Mouse (Mus musculus): ENCODE results near the gene Krtap12-1. TPM values are rescaled to one million over a fixed set of nuclear protein-coding genes. Genes with fewer than 3 reads are reported as not detected.

Krtap12-1 gene
- polyA plus RNA-seq (2015; fragmentation: Nextera tagmentation; extraction: Ambion mirVana) = not detected in 2 replicates

DNA sequence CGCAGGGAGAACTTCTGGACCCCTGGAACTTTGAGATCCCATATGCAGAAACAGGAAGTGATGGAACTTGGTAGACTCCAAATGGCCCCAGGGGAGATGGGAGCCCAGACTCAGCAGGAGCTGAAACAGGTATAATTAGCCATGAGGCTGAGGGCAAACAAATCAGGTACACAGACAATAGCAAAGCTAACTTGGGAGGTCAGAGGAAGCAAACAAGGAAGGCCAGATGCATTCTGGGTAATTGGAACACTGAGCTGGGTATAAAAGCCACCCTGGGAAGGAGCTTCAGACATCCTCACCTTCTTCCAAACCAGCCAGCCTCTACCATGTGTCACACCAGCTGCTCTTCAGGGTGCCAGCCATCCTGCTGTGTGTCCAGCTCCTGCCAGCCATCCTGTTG is at the start of gene Krtap12-1:
Gene Krtap12-1 (plus strand): TSS at position 301 of the 400 bp plus-strand sequence.

DNA sequence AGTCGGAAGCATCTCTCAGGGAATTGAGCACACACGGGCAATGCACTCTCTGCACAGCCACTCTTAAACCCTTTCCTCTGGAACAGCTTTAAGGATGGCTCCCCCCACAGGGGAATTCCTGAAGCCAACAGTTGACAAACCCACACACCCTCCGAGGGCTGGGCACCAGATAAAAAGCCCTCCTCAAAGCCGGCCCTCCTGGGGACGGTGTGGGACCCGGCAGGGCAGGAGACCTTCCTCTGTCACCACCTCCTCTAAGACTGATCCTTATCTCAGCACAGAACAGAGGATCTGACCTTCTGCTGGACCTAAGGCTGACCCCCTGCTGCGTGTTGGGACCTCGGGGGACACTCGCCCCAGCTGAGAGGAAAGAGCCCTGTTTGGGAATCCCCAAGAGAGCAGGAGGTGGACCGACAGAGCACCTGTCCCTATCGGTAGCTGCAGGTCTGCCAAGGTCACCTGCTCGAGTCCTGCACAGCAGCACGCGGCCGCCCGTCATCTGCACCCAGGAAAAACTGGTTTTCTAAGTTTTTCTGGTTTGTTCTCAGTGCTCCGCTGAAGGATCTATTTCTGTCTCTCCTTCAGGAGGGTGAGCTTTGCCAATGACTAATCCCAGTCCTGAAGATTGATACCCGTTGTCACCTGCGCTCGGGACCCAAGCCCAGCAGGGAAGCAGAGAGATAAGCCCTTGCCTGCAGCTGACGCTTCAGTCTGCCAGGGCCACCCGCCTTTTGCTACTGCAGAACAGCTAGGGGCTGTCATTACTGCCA is 34.3 kb upstream of the Krtap12-1 start, which contains the start of gene Tspear:
Gene Tspear (plus strand): TSS at position 675 of the 770 bp plus-strand sequence.

DNA sequence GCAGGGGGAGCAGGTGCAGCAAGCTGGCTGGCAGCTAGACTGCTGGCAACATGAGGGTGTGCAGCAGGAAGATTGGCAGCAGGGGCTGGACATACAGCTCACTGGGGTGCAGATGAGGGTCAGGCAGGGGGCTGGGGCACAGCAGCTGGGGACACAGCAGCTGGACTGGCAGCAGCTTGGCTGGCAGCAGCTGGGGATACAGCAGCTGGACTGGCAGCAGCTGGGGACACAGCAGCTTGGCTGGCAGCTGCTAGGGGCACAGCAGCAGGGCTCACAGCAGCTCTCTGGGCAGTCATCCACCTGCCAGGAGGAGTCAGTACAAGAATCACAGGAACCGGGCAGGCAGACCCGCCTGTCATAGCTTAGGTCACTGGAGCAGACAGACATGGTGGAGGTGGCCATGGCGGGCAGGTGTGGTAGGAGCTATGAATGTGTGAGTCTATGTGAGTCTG is 30.0 kb upstream of the Krtap12-1 start, which contains the start of gene Gm19402:
Gene Gm19402 (minus strand): TSS at position 402 of the 452 bp plus-strand sequence.

DNA sequence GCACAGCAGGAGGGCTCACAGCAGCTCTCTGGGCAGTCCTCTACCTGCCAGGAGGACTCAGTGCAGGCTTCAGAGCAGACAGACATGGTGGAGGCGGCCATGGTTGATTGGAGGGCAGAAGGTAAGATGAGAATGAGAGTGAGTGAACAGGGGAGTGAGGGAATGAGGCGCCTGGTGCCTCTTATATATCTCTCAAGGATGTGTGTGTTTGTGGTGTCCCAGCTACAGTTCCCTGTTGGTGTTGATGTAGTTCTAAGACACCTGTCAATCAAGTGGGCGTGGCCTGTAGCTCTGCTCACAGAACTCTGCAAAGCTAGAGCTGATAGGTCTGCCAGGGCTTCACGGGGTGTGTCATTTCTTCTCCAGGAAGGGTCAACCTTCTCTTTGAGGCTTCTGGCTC is 23.3 kb upstream of the Krtap12-1 start, which contains the start of gene Gm9508:
Gene Gm9508 (minus strand): TSS at position 101 of the 400 bp plus-strand sequence.

DNA sequence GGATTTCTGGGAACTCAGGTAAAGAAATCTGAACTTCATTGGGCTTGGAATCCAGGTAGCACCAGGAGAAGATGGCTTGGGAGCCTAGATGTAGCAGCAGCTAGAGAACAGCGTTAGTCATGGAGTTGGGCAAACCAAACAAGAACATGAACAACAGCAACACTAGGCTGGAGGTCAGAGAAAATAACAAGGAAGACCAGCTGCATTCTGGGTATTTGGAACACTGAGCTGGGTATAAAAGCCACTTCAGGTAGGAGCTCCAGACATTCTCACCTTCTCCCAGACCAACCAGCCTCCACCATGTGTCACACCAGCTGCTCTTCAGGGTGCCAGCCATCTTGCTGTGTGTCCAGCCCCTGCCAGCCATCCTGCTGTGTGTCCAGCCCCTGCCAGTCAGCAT is 14.1 kb upstream of the Krtap12-1 start, which contains the start of gene Gm10272:
Gene Gm10272 (plus strand): TSS at position 301 of the 400 bp plus-strand sequence.

DNA sequence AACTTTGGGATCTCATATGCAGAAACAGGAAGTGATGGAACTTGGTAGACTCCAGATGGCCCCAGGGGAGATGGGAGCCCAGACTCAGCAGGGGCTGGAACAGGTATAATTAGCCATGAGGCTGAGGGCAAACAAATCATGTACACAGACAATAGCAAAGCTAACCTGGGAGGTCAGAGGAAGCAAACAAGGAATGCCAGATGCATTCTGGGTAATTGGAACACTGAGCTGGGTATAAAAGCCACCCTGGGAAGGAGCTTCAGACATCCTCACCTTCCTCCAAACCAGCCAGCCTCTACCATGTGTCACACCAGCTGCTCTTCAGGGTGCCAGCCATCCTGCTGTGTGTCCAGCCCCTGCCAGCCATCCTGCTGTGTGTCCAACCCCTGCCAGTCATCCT is 9.2 kb upstream of the Krtap12-1 start, which contains the start of gene Gm10024:
Gene Gm10024 (plus strand): TSS at position 301 of the 400 bp plus-strand sequence.

DNA sequence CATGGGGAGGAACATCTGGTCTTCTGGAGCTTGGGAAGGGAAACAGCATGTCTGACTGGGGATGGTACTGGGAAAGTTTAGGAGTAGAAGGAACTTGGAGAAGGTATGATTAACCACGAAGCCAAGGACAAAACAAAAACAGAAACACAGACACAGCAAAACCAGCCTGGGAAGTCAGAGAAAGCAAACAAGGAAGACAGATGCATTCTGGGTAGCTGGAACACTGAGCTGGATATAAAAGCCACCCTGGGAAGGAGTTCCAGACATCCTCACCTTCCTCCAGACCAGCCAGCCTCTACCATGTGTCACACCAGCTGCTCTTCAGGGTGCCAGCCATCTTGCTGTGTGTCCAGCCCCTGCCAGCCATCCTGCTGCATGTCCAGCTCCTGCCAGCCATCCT is 4.9 kb upstream of the Krtap12-1 start, which contains the start of gene Gm10142:
Gene Gm10142 (plus strand): TSS at position 301 of the 400 bp plus-strand sequence.

DNA sequence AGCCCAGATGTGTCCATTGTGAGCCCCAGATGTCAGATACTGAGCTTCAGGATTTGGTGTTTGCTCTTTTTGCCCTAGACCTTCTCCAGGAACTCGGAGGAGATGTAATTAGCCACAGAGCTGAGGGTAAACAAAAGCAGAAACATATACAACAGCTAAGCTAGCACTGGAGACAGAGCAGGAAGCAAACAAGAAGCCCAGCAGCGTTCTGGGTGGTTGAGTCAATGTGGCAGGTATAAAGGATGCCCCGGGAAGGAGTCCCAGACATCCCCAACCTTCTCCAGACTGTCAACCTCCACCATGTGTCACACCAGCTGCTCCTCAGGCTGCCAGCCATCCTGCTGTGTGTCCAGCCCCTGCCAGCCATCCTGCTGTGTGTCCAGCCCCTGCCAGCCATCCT is 5.8 kb downstream of the Krtap12-1 start, which contains the start of gene Gm10100:
Gene Gm10100 (plus strand): TSS at position 301 of the 400 bp plus-strand sequence.

DNA sequence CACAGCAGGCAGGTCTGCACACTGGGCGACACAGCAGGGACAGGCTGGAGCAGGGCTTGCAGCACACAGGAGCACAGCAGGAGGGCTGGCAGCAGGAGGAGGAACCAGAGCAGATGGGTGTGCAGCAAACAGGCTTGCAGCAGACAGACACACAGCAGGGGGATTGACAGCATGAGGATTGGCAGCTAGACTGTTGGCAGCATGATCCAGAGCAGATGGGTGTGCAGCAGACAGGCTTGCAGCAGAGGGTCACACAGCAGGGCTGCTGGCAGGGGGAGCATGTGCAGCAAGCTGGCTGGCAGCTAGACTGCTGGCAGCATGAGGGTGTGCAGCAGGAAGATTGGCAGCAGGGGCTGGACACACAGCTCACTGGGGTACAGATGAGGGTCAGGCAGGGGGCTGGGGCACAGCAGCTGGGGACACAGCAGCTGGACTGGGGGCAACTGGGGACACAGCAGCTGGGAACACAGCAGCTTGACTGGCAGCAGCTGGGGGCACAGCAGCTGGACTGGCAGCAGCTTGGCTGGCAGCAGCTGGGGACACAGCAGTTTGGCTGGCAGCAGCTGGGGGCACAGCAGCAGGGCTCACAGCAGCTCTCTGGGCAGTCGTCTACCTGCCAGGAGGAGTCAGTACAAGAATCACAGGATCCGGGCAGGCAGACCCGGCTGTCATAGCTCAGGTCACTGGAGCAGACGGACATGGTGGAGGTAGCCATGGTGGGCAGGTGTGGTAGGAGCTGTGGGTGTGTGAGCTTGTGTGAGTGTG is 21.7 kb downstream of the Krtap12-1 start, which contains the start of gene Gm18596:
Gene Gm18596 (minus strand): TSS at position 715 of the 765 bp plus-strand sequence.

DNA sequence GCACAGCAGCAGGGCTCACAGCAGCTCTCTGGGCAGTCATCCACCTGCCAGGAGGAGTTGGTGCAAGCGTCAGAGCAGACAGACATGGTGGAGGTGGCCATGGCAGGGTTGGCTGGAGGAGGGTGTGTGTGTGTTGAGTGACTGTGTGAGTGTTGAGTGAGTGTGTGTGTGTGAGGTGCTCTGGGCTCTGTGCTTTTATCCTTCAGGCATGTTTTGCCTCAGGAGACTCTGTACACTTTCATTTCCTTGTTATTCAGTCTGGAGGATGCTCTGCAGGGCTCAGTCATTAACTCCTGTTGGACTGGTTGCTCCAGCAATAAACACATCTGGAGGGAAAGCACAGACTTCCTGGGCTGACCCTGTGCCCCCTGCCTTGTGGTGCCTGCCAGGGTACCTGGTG is 30.9 kb downstream of the Krtap12-1 start, which contains the start of gene Gm9736:
Gene Gm9736 (minus strand): TSS at position 101 of the 400 bp plus-strand sequence.

DNA sequence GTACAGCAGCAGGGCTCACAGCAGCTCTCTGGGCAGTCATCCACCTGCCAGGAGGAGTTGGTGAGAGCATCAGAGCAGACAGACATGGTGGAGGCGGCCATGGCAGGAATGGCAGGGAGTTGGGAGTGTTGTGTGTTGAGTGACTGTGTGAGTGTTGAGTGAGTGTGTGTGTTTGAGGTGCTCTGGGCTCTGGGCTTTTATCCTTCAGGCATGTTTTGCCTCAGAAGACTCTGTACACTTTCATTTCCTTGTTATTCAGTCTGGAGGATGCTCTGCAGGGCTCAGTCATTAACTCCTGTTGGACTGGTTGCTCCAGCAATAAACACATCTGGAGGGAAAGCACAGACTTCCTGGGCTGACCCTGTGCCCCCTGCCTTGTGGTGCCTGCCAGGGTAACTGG is 39.2 kb downstream of the Krtap12-1 start, which contains the start of gene Gm3233:
Gene Gm3233 (minus strand): TSS at position 101 of the 400 bp plus-strand sequence.

Other genes with a start within 250 kb of the Krtap12-1 start
- 27.9 and 33.9 TPM in 2 replicates for gene Fam207a, start 204.8 kb upstream of the Krtap12-1 start, polyA plus RNA-seq (2015; fragmentation: Nextera tagmentation; extraction: Ambion mirVana)
- gene Itgb2, start 190.3 kb upstream of the Krtap12-1 start, polyA plus RNA-seq (2015; fragmentation: Nextera tagmentation; extraction: Ambion mirVana) = 3.9 and 4.6 TPM in 2 replicates
- gene Pttg1ip, start 138.9 kb upstream of the Krtap12-1 start, polyA plus RNA-seq (2015; fragmentation: Nextera tagmentation; extraction: Ambion mirVana) = 155 and 186 TPM in 2 replicates
- 224 and 242 TPM in 2 replicates for gene Sumo3, start 114.5 kb upstream of the Krtap12-1 start, polyA plus RNA-seq (2015; fragmentation: Nextera tagmentation; extraction: Ambion mirVana)
- gene Gm49325, start 114.4 kb upstream of the Krtap12-1 start, polyA plus RNA-seq (2015; fragmentation: Nextera tagmentation; extraction: Ambion mirVana) = 14.8 and 15.0 TPM in 2 replicates
- gene Ube2g2, start 98.3 kb upstream of the Krtap12-1 start, polyA plus RNA-seq (2015; fragmentation: Nextera tagmentation; extraction: Ambion mirVana) = 46.7 and 55.5 TPM in 2 replicates
- gene Tspear, start 34.0 kb upstream of the Krtap12-1 start, polyA plus RNA-seq (2015; fragmentation: Nextera tagmentation; extraction: Ambion mirVana) = 0.44 and 0.91 TPM in 2 replicates
- gene Gm19402, start 29.8 kb upstream of the Krtap12-1 start, polyA plus RNA-seq (2015; fragmentation: Nextera tagmentation; extraction: Ambion mirVana) = not detected in 2 replicates
- not detected in 2 replicates for gene Gm9508, start 23.4 kb upstream of the Krtap12-1 start, polyA plus RNA-seq (2015; fragmentation: Nextera tagmentation; extraction: Ambion mirVana)
- gene Gm10272, start 14.0 kb upstream of the Krtap12-1 start, polyA plus RNA-seq (2015; fragmentation: Nextera tagmentation; extraction: Ambion mirVana) = not detected in 2 replicates
- gene Gm10024, start 9.1 kb upstream of the Krtap12-1 start, polyA plus RNA-seq (2015; fragmentation: Nextera tagmentation; extraction: Ambion mirVana) = not detected in 2 replicates
- gene Gm10142, start 4.8 kb upstream of the Krtap12-1 start, polyA plus RNA-seq (2015; fragmentation: Nextera tagmentation; extraction: Ambion mirVana) = not detected in 2 replicates
- gene Gm10100, start 5.9 kb downstream of the Krtap12-1 start, polyA plus RNA-seq (2015; fragmentation: Nextera tagmentation; extraction: Ambion mirVana) = not detected in 2 replicates
- not detected in 2 replicates for gene Gm18596, start 22.0 kb downstream of the Krtap12-1 start, polyA plus RNA-seq (2015; fragmentation: Nextera tagmentation; extraction: Ambion mirVana)
- gene Gm9736, start 30.8 kb downstream of the Krtap12-1 start, polyA plus RNA-seq (2015; fragmentation: Nextera tagmentation; extraction: Ambion mirVana) = not detected in 2 replicates
- not detected in 2 replicates for gene Gm3233, start 39.1 kb downstream of the Krtap12-1 start, polyA plus RNA-seq (2015; fragmentation: Nextera tagmentation; extraction: Ambion mirVana)
- not detected in 2 replicates for gene Gm3238, start 50.7 kb downstream of the Krtap12-1 start, polyA plus RNA-seq (2015; fragmentation: Nextera tagmentation; extraction: Ambion mirVana)
- not detected in 2 replicates for gene Gm7138, start 56.3 kb downstream of the Krtap12-1 start, polyA plus RNA-seq (2015; fragmentation: Nextera tagmentation; extraction: Ambion mirVana)
- not detected in 2 replicates for gene Gm3250, start 61.9 kb downstream of the Krtap12-1 start, polyA plus RNA-seq (2015; fragmentation: Nextera tagmentation; extraction: Ambion mirVana)
- not detected in 2 replicates for gene Gm7137, start 67.6 kb downstream of the Krtap12-1 start, polyA plus RNA-seq (2015; fragmentation: Nextera tagmentation; extraction: Ambion mirVana)
- not detected in 2 replicates for gene Gm9639, start 74.5 kb downstream of the Krtap12-1 start, polyA plus RNA-seq (2015; fragmentation: Nextera tagmentation; extraction: Ambion mirVana)
- gene Gm19668, start 78.5 kb downstream of the Krtap12-1 start, polyA plus RNA-seq (2015; fragmentation: Nextera tagmentation; extraction: Ambion mirVana) = not detected in 2 replicates
- not detected in 2 replicates for gene Gm9507, start 91.2 kb downstream of the Krtap12-1 start, polyA plus RNA-seq (2015; fragmentation: Nextera tagmentation; extraction: Ambion mirVana)
- not detected in 2 replicates for gene Gm2696, start 94.1 kb downstream of the Krtap12-1 start, polyA plus RNA-seq (2015; fragmentation: Nextera tagmentation; extraction: Ambion mirVana)
- gene Krtap10-4, start 106.5 kb downstream of the Krtap12-1 start, polyA plus RNA-seq (2015; fragmentation: Nextera tagmentation; extraction: Ambion mirVana) = not detected in 2 replicates
- gene Krtap10-10, start 115.3 kb downstream of the Krtap12-1 start, polyA plus RNA-seq (2015; fragmentation: Nextera tagmentation; extraction: Ambion mirVana) = not detected in 2 replicates
- not detected in 2 replicates for gene Gm36176, start 126.2 kb downstream of the Krtap12-1 start, polyA plus RNA-seq (2015; fragmentation: Nextera tagmentation; extraction: Ambion mirVana)
- not detected in 2 replicates for gene Gm10318, start 132.3 kb downstream of the Krtap12-1 start, polyA plus RNA-seq (2015; fragmentation: Nextera tagmentation; extraction: Ambion mirVana)
- not detected in 2 replicates for gene Gm3285, start 141.4 kb downstream of the Krtap12-1 start, polyA plus RNA-seq (2015; fragmentation: Nextera tagmentation; extraction: Ambion mirVana)
- gene Lrrc3, start 181.9 kb downstream of the Krtap12-1 start, polyA plus RNA-seq (2015; fragmentation: Nextera tagmentation; extraction: Ambion mirVana) = 4.3 and 8.2 TPM in 2 replicates
- 0.85 and 1.3 TPM in 2 replicates for gene Trpm2, start 250.0 kb downstream of the Krtap12-1 start, polyA plus RNA-seq (2015; fragmentation: Nextera tagmentation; extraction: Ambion mirVana)

Measured in adrenal gland, postnatal 0 days (tissue).